Mouse (Mus musculus) liver, embryonic 14.5 days (tissue): ENCODE data around the gene B230104I21Rik. TPM values are rescaled to one million over a fixed set of nuclear protein-coding genes. Genes with fewer than 3 reads are reported as not detected.
A peak's percentile ranks its signal among the peaks of the same experiment; 100 is the strongest.

Experiments
- ATAC-seq: fragments of 200-750 bp; cut with Nextera tagmentation; 2 replicates; pipeline ENCODE4 v1.8.0; 2017; ENCODE audit warnings: moderate number of reproducible peaks, mild to moderate bottlenecking, moderate library complexity; ENCODE audit not compliant: insufficient read depth
- DNase-seq, 3 experiments: peaks; one replicate each; pipeline ENCODE4 v3.0.0-alpha.2; 2012 to 2013; ENCODE audit warnings: low read depth in 3 of 3, low spot score in 3 of 3
- H3K27ac ChIP-seq: fragments of 300-500 bp; sonication (generic); 2 replicates; pipeline ENCODE4 v1.5.1; 2014; ENCODE audit warnings: moderate library complexity, mild to moderate bottlenecking, control low read depth, inconsistent platforms
- H3K27me3 ChIP-seq: fragments of 300-500 bp; sonication (generic); 2 replicates; pipeline ENCODE4 v1.6.1; 2014; ENCODE audit warnings: mild to moderate bottlenecking, low read length, moderate library complexity; ENCODE audit not compliant: control insufficient read depth, insufficient read depth
- H3K36me3 ChIP-seq: fragments of 300-500 bp; sonication (generic); replicated peaks from 2 replicates; pipeline ENCODE4 v1.6.1; 2014; ENCODE audit warnings: low read depth; ENCODE audit not compliant: control insufficient read depth, insufficient read depth
- H3K4me1 ChIP-seq, 2 experiments: fragments of 200-500 bp in 1 of 2; fragments of 300-500 bp in 1 of 2; sonication (generic) in 1 of 2; replicated peaks; 2 replicates each; pipeline ENCODE4 v1.6.1; 2012 to 2014; ENCODE audit warnings: antibody characterized with exemption in 1 of 2, inconsistent platforms in 1 of 2, low read length in 1 of 2; ENCODE audit not compliant: control insufficient read depth in 2 of 2, insufficient read depth in 2 of 2
- H3K4me2 ChIP-seq: fragments of 300-500 bp; sonication (generic); 2 replicates; pipeline ENCODE4 v1.6.1; 2014; ENCODE audit warnings: low read depth, mild to moderate bottlenecking, control low read depth, moderate library complexity
- H3K4me3 ChIP-seq, 2 experiments: fragments of 200-500 bp in 1 of 2; fragments of 300-500 bp in 1 of 2; sonication (generic) in 1 of 2; 2 replicates each; pipeline ENCODE4 v1.5.1; 2012 to 2014; ENCODE audit warnings: low read depth in 2 of 2, low read length in 2 of 2, mild to moderate bottlenecking in 2 of 2, control low read depth in 1 of 2, inconsistent platforms in 1 of 2, moderate library complexity in 1 of 2; ENCODE audit not compliant: insufficient read depth in 1 of 2
- H3K9ac ChIP-seq: fragments of 300-500 bp; sonication (generic); replicated peaks from 2 replicates; pipeline ENCODE4 v1.6.1; 2014; ENCODE audit warnings: mild to moderate bottlenecking, control low read depth, moderate library complexity
- H3K9me3 ChIP-seq: fragments of 300-500 bp; sonication (generic); 2 replicates; pipeline ENCODE4 v1.6.1; 2016; ENCODE audit warnings: low read length, mixed read lengths; ENCODE audit not compliant: control insufficient read depth
- CTCF ChIP-seq: IDR thresholded peaks from 2 replicates; pipeline ENCODE4 v1.5.1; 2016; ENCODE audit warnings: antibody characterized with exemption, low read depth, control low read depth
- EP300 ChIP-seq: IDR thresholded peaks from 2 replicates; pipeline ENCODE4 v1.6.1; 2016; ENCODE audit warnings: antibody characterized with exemption, low read depth
- WGBS: fragments of 180-500 bp; shearing (Covaris S2); extraction: QIAGEN DNeasy Blood & Tissue Kit; methylation state at CpG from one replicate; pipeline ENCODE4 v1.1.7; 2014; ENCODE audit not compliant: insufficient replicate concordance; 5-methylcytosine and 5-hydroxymethylcytosine counted together
- polyA plus RNA-seq, 2 experiments: library from polyadenylated mRNA; depleted of rRNA in 1 of 2; stranded (reverse) in 1 of 2; unstranded in 1 of 2; fragments of >200 nt; fragmentation: Nextera tagmentation in 1 of 2; extraction: Ambion mirVana in 1 of 2; gene quantifications; 2 replicates each; pipeline versions ENCODE4 v1.2.1 to v1.2.3; 2012 to 2014

Gene B230104I21Rik
- polyA plus RNA-seq, 2 experiments: not detected

GRCm38 (mm10) chr4:154313622-154313967 lies 22.3 kb upstream of the B230104I21Rik start:
- TF ChIP-seq CTCF: no peak
- TF ChIP-seq EP300: no peak
- H3K27me3 ChIP-seq: no peaks in the 10 kb centered on the region
- no peak overlapping the region for H3K4me3 ChIP-seq
- no peaks in the 10 kb centered on the region for H3K36me3 ChIP-seq
- no peak overlapping the region for H3K27ac ChIP-seq
- 54% methylated on average over 11 of the region's 11 CpGs for WGBS
- H3K4me1 ChIP-seq: no peaks in the 10 kb centered on the region
- DNase-seq: no peak
- no peaks in the 10 kb centered on the region for H3K9me3 ChIP-seq
- no peak overlapping the region for H3K4me2 ChIP-seq
- ATAC-seq: no peak
- H3K9ac ChIP-seq: no peak overlapping the region

- H3K9ac ChIP-seq: no peak overlapping the region
- 51% methylated on average over 4 of the region's 4 CpGs for WGBS
Measured at GRCm38 (mm10) chr4:154325410-154325809, 10.5 kb upstream of the B230104I21Rik start.

GRCm38 (mm10) chr4:154328431-154328830 lies 7.5 kb upstream of the B230104I21Rik start:
- TF ChIP-seq CTCF: no peak
- TF ChIP-seq EP300: no peak
- Histone ChIP-seq H3K4me3 (no peak overlapping the region), H3K9me3 (no peaks in the 10 kb centered on the region), H3K4me1 (0 out of 4 replicates have a peak, but pooled peaks cover 0 to 2% of the 10 kb centered on the region in 2 experiments), H3K4me2 (no peak overlapping the region), H3K9ac (no peak overlapping the region), H3K36me3 (no peaks in the 10 kb centered on the region), H3K27me3 (no peaks in the 10 kb centered on the region), H3K27ac (no peak overlapping the region)
- ATAC-seq: no peak; the same call in 1 of the 2 replicates
- WGBS: 10% methylated on average over 20 of the region's 20 CpGs
- no peak for DNase-seq

More at GRCm38 (mm10) chr4:154325410-154325809, 10.5 kb upstream of the B230104I21Rik start:
- Histone ChIP-seq H3K27ac (no peak overlapping the region), H3K27me3 (no peaks in the 10 kb centered on the region), H3K36me3 (no peaks in the 10 kb centered on the region), H3K9me3 (no peaks in the 10 kb centered on the region), H3K4me1 (0 out of 4 replicates have a peak, but pooled peaks cover 0 to 2% of the 10 kb centered on the region in 2 experiments), H3K4me2 (no peak overlapping the region), H3K4me3 (no peak overlapping the region)
- DNase-seq: no peak
- ATAC-seq: no peak
- TF ChIP-seq CTCF: no peak
- no peak for TF ChIP-seq EP300

GRCm38 (mm10) chr4:154328836-154329235 lies 7.1 kb upstream of the B230104I21Rik start:
- no peak overlapping the region for H3K4me3 ChIP-seq
- ATAC-seq: peak; percentile 41
- no peaks in the 10 kb centered on the region for H3K27me3 ChIP-seq
- H3K4me1 ChIP-seq: 0 out of 4 replicates have a peak, but pooled peaks cover 0 to 2% of the 10 kb centered on the region in 2 experiments
- 5% methylated on average over 6 of the region's 6 CpGs for WGBS
- TF ChIP-seq CTCF: peak; percentile 75
- TF ChIP-seq EP300: no peak
- H3K9ac ChIP-seq: no peak overlapping the region
- no peaks in the 10 kb centered on the region for H3K36me3 ChIP-seq
- DNase-seq: peak; percentile 12 to 24 (median 22)
- H3K27ac ChIP-seq: no peak overlapping the region
- no peaks in the 10 kb centered on the region for H3K9me3 ChIP-seq
- H3K4me2 ChIP-seq: no peak overlapping the region

- no peak for ATAC-seq
- 77% methylated on average over 7 of the region's 7 CpGs for WGBS
Measured at GRCm38 (mm10) chr4:154330001-154330400, 5.9 kb upstream of the B230104I21Rik start.

More at GRCm38 (mm10) chr4:154330001-154330400, 5.9 kb upstream of the B230104I21Rik start:
- Histone ChIP-seq H3K4me1 (peaks cover 0 to 2% of the 10 kb centered on the region in 2 experiments; a peak in 1 of 4 replicates), H3K4me2 (no peak overlapping the region), H3K9ac (no peak overlapping the region), H3K27ac (no peak overlapping the region), H3K9me3 (no peaks in the 10 kb centered on the region), H3K4me3 (no peak overlapping the region), H3K36me3 (no peaks in the 10 kb centered on the region), H3K27me3 (no peaks in the 10 kb centered on the region)
- TF ChIP-seq CTCF (no peak), EP300 (no peak)
- DNase-seq: no peak
